Mouse (Mus musculus) C2C12 (cell line): ENCODE results near the gene Wfdc13. TPM values are rescaled to one million over a fixed set of nuclear protein-coding genes. Genes with fewer than 3 reads are reported as not detected.

Source experiments
- H3K27me3 ChIP-seq: one replicate; pipeline ENCODE4 v1.6.1; 2011; ENCODE audit not compliant: control insufficient read depth, insufficient read depth, insufficient read length
- H3K36me3 ChIP-seq: one replicate; pipeline ENCODE4 v1.6.1; 2011; ENCODE audit not compliant: control insufficient read depth, insufficient read depth
- H3K4me3 ChIP-seq: one replicate; pipeline ENCODE4 v1.5.1; 2011; ENCODE audit warnings: mild to moderate bottlenecking, control low read depth; ENCODE audit not compliant: poor library complexity, insufficient read depth, severe bottlenecking
- H3K79me2 ChIP-seq: one replicate; pipeline ENCODE4 v1.6.1; 2011; ENCODE audit not compliant: control insufficient read depth, insufficient read depth
- H3K79me3 ChIP-seq: one replicate; pipeline ENCODE4 v1.6.1; 2011; ENCODE audit warnings: low read depth, control low read depth
- H3ac ChIP-seq: one replicate; pipeline ENCODE3; 2011; ENCODE audit warnings: low read depth; ENCODE audit not compliant: control insufficient read depth, insufficient read length
- CEBPB ChIP-seq: IDR thresholded peaks from one replicate; pipeline ENCODE4 v1.6.1; 2011; ENCODE audit warnings: low read depth, mild to moderate bottlenecking, control low read depth, moderate library complexity
- CTCF ChIP-seq: IDR thresholded peaks from one replicate; pipeline ENCODE4 v1.5.1; 2011; ENCODE audit not compliant: control insufficient read depth, insufficient read depth, insufficient read length
- FOSL1 ChIP-seq: IDR thresholded peaks from one replicate; pipeline ENCODE4 v1.8.0; 2011; ENCODE audit warnings: mild to moderate bottlenecking, low read length; ENCODE audit not compliant: poor library complexity, insufficient read depth, severe bottlenecking
- MAX ChIP-seq: IDR thresholded peaks from one replicate; pipeline ENCODE4 v1.6.1; 2011; ENCODE audit warnings: mild to moderate bottlenecking, control low read depth
- MYOD1 ChIP-seq: IDR thresholded peaks from one replicate; pipeline ENCODE4 v1.6.1; 2011; ENCODE audit warnings: low read depth; ENCODE audit not compliant: control insufficient read depth, insufficient read length
- MYOG ChIP-seq: IDR thresholded peaks from one replicate; pipeline ENCODE4 v1.6.1; 2011; ENCODE audit not compliant: control insufficient read depth, insufficient read length; ENCODE audit errors: extremely low read depth
- USF1 ChIP-seq: IDR thresholded peaks from one replicate; pipeline ENCODE4 v1.6.1; 2011; ENCODE audit warnings: low read depth, mild to moderate bottlenecking, control low read depth, moderate library complexity
- polyA plus RNA-seq: library from polyadenylated mRNA; unstranded; fragments of >200 nt; fragmentation: generic; extraction: Trizol; gene quantifications from one replicate; pipeline ENCODE4 v1.2.1, GENCODE M21; 2012; ENCODE audit warnings: missing spikeins

Wfdc13 gene
- polyA plus RNA-seq, 1 experiment: not detected

DNA sequence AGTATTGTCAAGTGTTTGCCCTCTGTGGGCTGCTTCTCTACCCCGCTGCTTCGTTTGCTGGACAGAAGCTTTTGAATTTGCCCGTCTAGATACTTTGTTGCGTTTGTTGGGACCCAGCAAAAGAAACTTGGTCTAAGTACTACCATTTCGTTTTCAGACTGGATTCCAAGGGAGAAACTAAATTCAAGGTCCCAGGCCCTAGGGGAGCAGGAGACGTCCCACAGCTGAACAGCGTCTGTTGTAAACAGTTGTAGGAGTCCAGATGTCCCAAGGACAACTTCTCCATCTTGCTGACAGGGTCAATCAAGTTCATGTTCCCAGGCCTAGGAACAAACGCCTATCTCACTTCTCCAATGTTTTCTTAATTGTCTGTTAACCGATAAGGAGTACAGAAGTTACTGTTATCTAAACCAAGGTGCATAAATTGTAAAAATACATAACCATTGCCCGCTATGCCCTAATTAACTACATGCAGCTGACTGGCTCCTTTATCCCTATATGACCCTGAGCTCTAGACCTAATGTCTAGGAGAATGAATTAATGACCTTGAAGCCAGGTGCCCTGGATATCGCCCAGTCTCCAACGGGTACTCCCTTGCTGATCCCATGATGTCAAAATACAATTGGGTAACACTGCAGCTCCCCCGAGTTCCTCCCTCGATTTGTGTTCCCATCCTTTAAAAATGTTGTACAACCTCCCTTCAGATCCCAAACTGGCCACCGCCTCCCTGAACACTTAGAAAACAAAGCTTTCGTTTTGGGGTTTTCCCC, 7.8 kb upstream of the Wfdc13 start:
- Histone ChIP-seq H3K4me3 (no peak overlapping the region), H3K79me2 (no peaks in the 10 kb centered on the region), H3ac (no peak overlapping the region), H3K79me3 (no peaks in the 10 kb centered on the region), H3K36me3 (no peaks in the 10 kb centered on the region), H3K27me3 (peaks cover 3% of the 10 kb centered on the region)
- TF ChIP-seq MYOD1: no peak
- TF ChIP-seq CEBPB: no peak
- TF ChIP-seq FOSL1: no peak
- TF ChIP-seq MYOG: no peak
- TF ChIP-seq MAX: no peak
- TF ChIP-seq CTCF: no peak
- TF ChIP-seq USF1: no peak

DNA sequence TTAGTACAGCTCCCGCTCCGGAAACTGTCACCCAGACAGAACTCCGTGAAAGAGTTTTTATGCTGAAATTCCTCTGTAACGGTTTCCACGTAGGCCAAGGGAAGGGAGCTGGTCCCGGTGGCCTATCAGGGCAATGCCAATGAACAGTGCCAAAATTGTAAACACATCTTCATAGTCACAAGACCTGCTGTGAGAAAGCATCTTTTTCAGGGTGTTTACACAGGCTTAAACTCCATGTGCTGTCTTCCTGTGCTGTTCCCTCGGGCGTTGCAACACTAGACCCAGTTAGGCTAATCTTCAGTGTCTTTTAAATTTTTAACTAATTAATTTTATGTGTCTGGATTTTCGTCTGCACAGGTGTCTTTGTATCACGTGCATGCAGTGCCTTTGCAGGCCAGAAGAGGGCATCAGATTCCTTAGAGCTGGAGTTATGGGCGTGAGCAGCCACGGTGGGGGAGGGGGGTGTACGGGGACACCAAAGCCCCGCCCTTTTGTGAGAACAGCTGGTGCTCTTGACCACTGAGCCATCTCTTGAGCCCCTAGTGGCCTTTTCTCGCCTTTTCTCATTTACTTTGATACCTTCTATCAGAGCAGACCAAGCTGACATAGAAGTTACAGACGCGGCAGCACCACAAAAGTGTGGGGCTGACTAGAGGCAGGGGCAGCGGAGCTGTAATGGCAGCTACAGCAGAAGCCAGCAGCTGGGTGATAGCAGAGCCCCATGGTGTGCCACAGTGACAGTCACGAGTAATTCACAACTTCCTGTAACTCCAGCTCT, 5.9 kb upstream of the Wfdc13 start:
- H3K79me2 ChIP-seq: no peaks in the 10 kb centered on the region
- no peak overlapping the region for H3K4me3 ChIP-seq
- no peaks in the 10 kb centered on the region for H3K79me3 ChIP-seq
- H3K27me3 ChIP-seq: peaks cover 3% of the 10 kb centered on the region
- no peak overlapping the region for H3ac ChIP-seq
- no peaks in the 10 kb centered on the region for H3K36me3 ChIP-seq
- no peak for TF ChIP-seq USF1
- no peak for TF ChIP-seq MAX
- no peak for TF ChIP-seq MYOD1
- TF ChIP-seq MYOG: no peak
- no peak for TF ChIP-seq FOSL1
- TF ChIP-seq CTCF: no peak
- TF ChIP-seq CEBPB: no peak

DNA sequence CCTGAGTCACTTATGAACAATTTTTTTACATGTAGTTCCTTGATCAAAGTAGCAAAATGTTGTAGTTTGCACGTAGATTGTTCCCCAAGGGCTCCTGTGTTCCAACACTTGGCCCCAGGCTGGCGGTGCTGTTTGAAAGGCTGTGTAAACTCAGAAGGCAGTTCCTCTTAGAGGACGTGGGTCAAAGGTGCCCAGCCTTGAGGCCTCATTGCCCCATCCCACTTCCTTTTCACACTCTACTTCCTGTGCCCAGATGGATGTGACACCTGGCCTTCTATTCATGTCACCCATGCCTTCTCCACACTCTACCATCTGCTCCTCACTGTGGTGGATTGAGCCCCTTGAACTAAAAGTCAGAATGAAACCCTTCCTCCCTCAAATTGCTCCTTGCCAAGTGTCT, 5.0 kb upstream of the Wfdc13 start:
- Histone ChIP-seq H3K79me2 (no peaks in the 10 kb centered on the region), H3ac (no peak overlapping the region), H3K79me3 (no peaks in the 10 kb centered on the region), H3K36me3 (no peaks in the 10 kb centered on the region), H3K27me3 (peaks cover 6% of the 10 kb centered on the region), H3K4me3 (no peak overlapping the region)
- TF ChIP-seq USF1: no peak
- TF ChIP-seq CTCF: no peak
- no peak for TF ChIP-seq MYOD1
- TF ChIP-seq MAX: no peak
- no peak for TF ChIP-seq CEBPB
- no peak for TF ChIP-seq MYOG
- TF ChIP-seq FOSL1: no peak

DNA sequence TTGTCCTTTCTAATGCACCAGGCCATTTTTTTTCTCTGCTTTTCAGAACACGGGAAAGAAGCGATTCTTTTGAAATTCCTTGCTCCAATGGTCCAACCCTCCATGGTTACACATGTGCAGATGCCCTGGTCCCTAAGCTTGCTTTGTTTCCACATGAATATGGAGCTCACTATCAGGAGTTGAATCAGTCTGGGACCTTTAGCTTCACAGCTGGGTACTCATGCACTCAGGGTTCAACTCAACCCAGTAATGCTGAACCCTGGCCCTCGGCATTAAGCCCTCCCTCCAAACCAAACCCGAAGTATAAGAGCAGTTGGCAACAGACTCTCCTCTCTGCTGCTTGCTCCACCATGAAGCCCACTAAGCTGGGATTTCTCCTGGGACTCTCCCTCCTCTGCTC, 13.3 kb downstream of the Wfdc13 start, which contains the start of gene Spint4:
Gene Spint4 (plus strand): TSS at position 301 of the 400 bp plus-strand sequence.
- Histone ChIP-seq H3K36me3 (no peaks in the 10 kb centered on the region), H3K4me3 (no peak within 1 kb of the TSS), H3K79me2 (no peaks in the 10 kb centered on the region), H3K79me3 (no peaks in the 10 kb centered on the region), H3ac (no peak within 1 kb of the TSS), H3K27me3 (peaks cover 25% of the 10 kb centered on the region)
- TF ChIP-seq CEBPB (no peak), MYOD1 (no peak), MAX (no peak), FOSL1 (no peak), CTCF (no peak), MYOG (no peak), USF1 (no peak)

DNA sequence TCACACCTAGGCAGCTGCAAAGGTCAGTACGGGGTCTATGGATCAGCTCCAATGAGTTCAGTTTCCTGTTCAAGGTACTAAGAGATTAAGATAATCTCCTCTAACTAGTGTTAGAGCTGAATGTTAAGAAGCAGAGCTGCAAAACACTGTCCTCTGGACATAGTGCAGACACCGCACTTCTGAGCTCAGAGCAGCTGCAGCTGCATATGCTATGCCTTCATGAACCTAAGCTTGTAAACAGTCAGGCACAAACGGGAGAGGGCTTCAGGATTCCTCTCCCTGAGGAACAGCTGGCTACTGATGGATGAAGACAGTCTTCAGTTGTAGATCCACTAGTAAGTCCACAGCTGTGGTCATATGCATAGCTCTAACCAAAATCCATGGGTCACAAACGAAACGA, 16.1 kb downstream of the Wfdc13 start:
- no peak for TF ChIP-seq MYOG
- TF ChIP-seq FOSL1: no peak
- TF ChIP-seq MAX: no peak
- TF ChIP-seq CEBPB: no peak
- no peak for TF ChIP-seq CTCF
- TF ChIP-seq USF1: no peak
- no peak for TF ChIP-seq MYOD1

More for the DNA sequence above, 16.1 kb downstream of the Wfdc13 start:
- Histone ChIP-seq H3K4me3 (no peak overlapping the region), H3K79me3 (no peaks in the 10 kb centered on the region), H3ac (no peak overlapping the region), H3K27me3 (peaks cover 16% of the 10 kb centered on the region), H3K36me3 (no peaks in the 10 kb centered on the region), H3K79me2 (no peaks in the 10 kb centered on the region)
